Mouse (Mus musculus): ENCODE results near the gene Cd81. TPM values are rescaled to one million over a fixed set of nuclear protein-coding genes. Genes with fewer than 3 reads are reported as not detected.

The Cd81 gene
- polyA plus RNA-seq, 1 experiment from 2014 or later = 276 TPM

DNA sequence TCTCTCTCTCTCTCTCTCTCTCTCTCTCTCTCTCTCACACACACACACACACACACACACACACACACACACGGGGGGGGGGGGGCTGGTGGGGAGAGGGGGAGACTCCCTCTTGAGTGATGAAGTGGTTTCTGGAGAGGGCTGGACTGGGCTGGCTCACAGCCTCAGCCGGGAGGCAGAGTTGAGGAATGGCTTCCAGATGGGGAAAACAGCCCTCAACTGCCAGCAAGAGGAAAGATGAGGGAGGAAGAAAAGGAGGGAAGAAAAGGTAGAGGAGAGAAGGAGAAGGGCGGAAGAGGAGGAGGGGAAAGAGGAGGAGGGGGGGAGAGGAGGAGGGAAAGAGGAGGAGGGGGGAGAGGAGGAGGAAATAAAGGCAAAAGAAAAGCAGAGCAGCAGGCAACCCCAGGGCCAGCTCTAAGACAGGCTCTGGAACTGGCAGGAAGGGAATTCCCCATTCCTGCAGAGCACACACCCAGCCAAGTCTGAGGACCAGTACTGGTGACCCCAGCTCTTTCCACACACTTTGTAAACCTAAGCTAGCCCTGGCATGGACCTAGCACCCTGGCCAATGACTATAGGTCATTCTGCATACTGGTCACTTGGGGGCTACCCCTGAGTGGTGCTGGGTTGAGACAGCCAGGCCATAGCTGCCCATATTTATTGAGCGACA is 43.4 kb upstream of the Cd81 start:
- Histone ChIP-seq H3K4me3 (ENCODE audit: low read depth, low read length) (peak overlapping the region; percentile 60), H3K4me1 (replicated peaks; ENCODE audit: control insufficient read depth, insufficient read depth, low read length) (peaks cover 39% of the 10 kb centered on the region), H3K27ac (ENCODE audit: low read depth, low read length) (peak overlapping the region; percentile 100), H3K9me3 (ENCODE audit: control insufficient read depth, low read length) (no peaks in the 10 kb centered on the region), H3K9ac (ENCODE audit: low read depth, low read length) (peak overlapping the region; percentile 87), H3K4me2 (peak overlapping the region; percentile 90), H3K36me3 (ENCODE audit: control insufficient read depth, insufficient read depth, low read length) (no peaks in the 10 kb centered on the region), H3K27me3 (replicated peaks; ENCODE audit: control insufficient read depth, insufficient read depth, low read length) (no peaks in the 10 kb centered on the region)
- no peak for ATAC-seq (replicated peaks; ENCODE audit: low FRiP score)
- 61% methylated on average over 3 of the region's 4 CpGs for WGBS
- no peak for DNase-seq (ENCODE audit: low spot score)

DNA sequence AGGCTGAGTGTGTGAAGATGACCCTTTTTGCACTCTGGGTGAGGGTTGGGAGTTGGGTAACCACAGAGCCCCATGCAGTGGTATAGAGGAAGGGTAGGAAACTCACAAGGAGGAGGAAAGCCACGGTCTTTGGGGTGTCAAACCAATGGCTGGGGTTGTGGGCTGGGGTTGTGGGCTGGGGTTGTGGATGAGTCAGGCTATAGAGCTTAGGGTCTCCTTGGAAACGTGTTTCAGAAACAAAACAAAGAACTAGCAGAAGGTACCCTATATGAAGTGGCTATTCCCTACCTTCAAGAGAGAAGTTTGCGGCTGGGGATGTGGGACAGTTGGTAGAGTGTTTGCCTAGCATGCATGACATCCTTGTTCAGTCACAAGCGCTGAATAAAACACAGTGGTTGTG is 42.5 kb upstream of the Cd81 start:
- H3K4me1 ChIP-seq (replicated peaks; ENCODE audit: control insufficient read depth, insufficient read depth, low read length) = peaks cover 35% of the 10 kb centered on the region
- WGBS = 74% methylated on average over 4 of the region's 4 CpGs
- no peak overlapping the region for H3K9ac ChIP-seq (ENCODE audit: low read depth, low read length)
- no peak for ATAC-seq (replicated peaks; ENCODE audit: low FRiP score)
- H3K36me3 ChIP-seq (ENCODE audit: control insufficient read depth, insufficient read depth, low read length) = no peaks in the 10 kb centered on the region
- H3K27me3 ChIP-seq (replicated peaks; ENCODE audit: control insufficient read depth, insufficient read depth, low read length) = no peaks in the 10 kb centered on the region
- H3K9me3 ChIP-seq (ENCODE audit: control insufficient read depth, low read length) = no peaks in the 10 kb centered on the region
- H3K27ac ChIP-seq (ENCODE audit: low read depth, low read length) = peak overlapping the region; percentile 100
- no peak overlapping the region for H3K4me2 ChIP-seq
- DNase-seq (ENCODE audit: low spot score) = no peak
- no peak overlapping the region for H3K4me3 ChIP-seq (ENCODE audit: low read depth, low read length)

DNA sequence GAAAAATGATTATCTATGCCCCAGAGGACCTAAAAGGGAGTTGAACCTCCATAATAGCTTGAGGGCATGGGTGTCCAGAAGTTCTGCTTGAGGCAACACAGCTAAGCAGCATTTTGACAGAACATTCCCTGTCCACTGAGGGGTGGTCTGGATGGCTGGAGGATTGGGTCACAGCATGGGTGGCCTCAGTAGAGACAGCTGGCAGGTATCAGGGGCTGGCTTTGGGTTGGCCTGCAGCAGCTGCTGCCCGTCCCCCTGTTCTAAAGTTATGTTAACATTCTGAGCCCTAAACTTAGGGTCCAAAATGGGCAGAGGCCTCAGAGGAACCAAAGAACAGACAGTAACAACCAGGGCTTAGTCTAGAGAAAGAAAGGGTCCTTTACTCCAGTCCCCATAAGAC is 41.3 kb upstream of the Cd81 start:
- no peaks in the 10 kb centered on the region for H3K9me3 ChIP-seq (ENCODE audit: control insufficient read depth, low read length)
- DNase-seq (ENCODE audit: low spot score) = no peak
- H3K4me3 ChIP-seq (ENCODE audit: low read depth, low read length) = no peak overlapping the region
- no peaks in the 10 kb centered on the region for H3K36me3 ChIP-seq (ENCODE audit: control insufficient read depth, insufficient read depth, low read length)
- H3K4me2 ChIP-seq = no peak overlapping the region
- ATAC-seq (replicated peaks; ENCODE audit: low FRiP score) = no peak
- H3K9ac ChIP-seq (ENCODE audit: low read depth, low read length) = no peak overlapping the region
- WGBS = 83% methylated on average over 1 of the region's 1 CpGs
- no peak overlapping the region for H3K27ac ChIP-seq (ENCODE audit: low read depth, low read length)
- no peaks in the 10 kb centered on the region for H3K27me3 ChIP-seq (replicated peaks; ENCODE audit: control insufficient read depth, insufficient read depth, low read length)
- peaks cover 41% of the 10 kb centered on the region for H3K4me1 ChIP-seq (replicated peaks; ENCODE audit: control insufficient read depth, insufficient read depth, low read length)

DNA sequence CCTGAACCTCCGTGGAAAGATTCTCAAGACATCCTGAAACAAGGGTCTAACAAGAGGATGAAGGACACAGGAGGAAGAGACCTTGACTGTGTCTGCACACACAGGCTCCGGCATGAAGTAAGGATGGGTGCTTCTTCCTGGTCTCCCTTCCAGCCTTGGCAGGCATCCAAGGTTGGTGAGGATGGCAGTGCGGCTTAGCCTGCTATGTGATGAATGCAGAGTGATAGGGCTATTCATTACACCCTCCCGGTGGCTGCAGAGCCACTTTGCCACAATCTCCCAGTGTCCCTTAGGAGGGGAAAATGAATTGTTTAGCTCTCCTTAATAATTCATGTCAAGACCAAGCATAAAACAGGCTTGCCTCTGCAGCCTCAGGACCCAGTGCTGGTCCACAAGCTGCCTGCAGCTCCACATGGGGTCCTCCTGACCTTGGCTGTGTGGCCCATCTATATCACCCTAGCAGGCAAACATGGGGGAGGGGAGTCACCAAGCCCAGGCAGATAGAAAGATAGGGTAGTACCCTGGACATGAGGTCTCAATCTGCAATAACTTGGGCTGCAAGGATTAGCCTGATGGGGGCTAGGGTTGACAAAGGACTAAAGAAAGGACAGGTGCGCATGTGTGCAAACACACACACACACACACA is 40.2 kb upstream of the Cd81 start:
- Histone ChIP-seq H3K36me3 (ENCODE audit: control insufficient read depth, insufficient read depth, low read length) (no peaks in the 10 kb centered on the region), H3K4me3 (ENCODE audit: low read depth, low read length) (no peak overlapping the region), H3K4me1 (replicated peaks; ENCODE audit: control insufficient read depth, insufficient read depth, low read length) (peaks cover 44% of the 10 kb centered on the region), H3K9me3 (ENCODE audit: control insufficient read depth, low read length) (no peaks in the 10 kb centered on the region), H3K27ac (ENCODE audit: low read depth, low read length) (no peak overlapping the region), H3K27me3 (replicated peaks; ENCODE audit: control insufficient read depth, insufficient read depth, low read length) (no peaks in the 10 kb centered on the region), H3K4me2 (no peak overlapping the region), H3K9ac (ENCODE audit: low read depth, low read length) (no peak overlapping the region)
- WGBS = 73% methylated on average over 5 of the region's 5 CpGs
- DNase-seq (ENCODE audit: low spot score) (no peak), ATAC-seq (replicated peaks; ENCODE audit: low FRiP score) (no peak)

DNA sequence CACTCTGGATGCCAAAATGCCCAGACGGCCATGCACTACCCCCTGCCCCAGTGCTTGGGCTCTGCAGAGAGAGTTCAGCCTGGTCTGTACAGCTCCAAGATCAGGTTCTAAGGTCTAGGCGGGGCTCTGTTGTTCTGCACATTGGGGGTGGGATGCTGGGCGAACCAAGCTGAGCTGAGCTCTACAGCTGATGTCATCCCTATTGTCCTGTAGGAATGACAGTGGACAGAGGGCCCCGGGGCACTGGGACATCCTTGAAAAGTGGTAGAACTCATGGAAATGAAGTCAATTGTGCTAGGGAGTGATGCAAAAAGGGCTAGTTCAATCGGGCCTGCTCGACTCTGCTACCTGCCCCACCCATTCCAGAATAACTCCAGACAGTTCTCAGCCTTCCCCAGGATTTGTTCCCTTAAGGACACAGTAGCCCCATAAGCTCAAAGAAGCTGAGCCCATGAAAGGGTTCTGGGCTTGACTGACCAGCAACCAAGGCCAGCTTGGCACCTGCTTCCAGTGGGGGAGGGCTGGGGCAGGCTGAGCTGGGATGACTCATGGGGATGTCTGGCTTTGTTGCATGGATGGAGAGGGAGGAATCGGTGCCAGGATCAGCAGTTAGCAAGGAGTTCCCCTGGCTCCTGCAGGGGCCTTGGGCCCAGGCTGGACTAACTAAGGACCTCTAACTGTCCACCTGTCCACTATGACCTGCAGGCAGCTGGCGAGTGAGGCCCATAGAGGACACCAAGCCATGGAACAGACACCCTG is 38.9 kb upstream of the Cd81 start:
- H3K4me1 ChIP-seq (replicated peaks; ENCODE audit: control insufficient read depth, insufficient read depth, low read length) = peaks cover 36% of the 10 kb centered on the region
- no peak for ATAC-seq (replicated peaks; ENCODE audit: low FRiP score)
- DNase-seq (ENCODE audit: low spot score) = no peak
- H3K4me3 ChIP-seq (ENCODE audit: low read depth, low read length) = no peak overlapping the region
- 69% methylated on average over 8 of the region's 8 CpGs for WGBS
- no peak overlapping the region for H3K9ac ChIP-seq (ENCODE audit: low read depth, low read length)
- H3K27me3 ChIP-seq (replicated peaks; ENCODE audit: control insufficient read depth, insufficient read depth, low read length) = no peaks in the 10 kb centered on the region
- H3K9me3 ChIP-seq (ENCODE audit: control insufficient read depth, low read length) = no peaks in the 10 kb centered on the region
- no peak overlapping the region for H3K27ac ChIP-seq (ENCODE audit: low read depth, low read length)
- no peak overlapping the region for H3K4me2 ChIP-seq
- H3K36me3 ChIP-seq (ENCODE audit: control insufficient read depth, insufficient read depth, low read length) = no peaks in the 10 kb centered on the region

DNA sequence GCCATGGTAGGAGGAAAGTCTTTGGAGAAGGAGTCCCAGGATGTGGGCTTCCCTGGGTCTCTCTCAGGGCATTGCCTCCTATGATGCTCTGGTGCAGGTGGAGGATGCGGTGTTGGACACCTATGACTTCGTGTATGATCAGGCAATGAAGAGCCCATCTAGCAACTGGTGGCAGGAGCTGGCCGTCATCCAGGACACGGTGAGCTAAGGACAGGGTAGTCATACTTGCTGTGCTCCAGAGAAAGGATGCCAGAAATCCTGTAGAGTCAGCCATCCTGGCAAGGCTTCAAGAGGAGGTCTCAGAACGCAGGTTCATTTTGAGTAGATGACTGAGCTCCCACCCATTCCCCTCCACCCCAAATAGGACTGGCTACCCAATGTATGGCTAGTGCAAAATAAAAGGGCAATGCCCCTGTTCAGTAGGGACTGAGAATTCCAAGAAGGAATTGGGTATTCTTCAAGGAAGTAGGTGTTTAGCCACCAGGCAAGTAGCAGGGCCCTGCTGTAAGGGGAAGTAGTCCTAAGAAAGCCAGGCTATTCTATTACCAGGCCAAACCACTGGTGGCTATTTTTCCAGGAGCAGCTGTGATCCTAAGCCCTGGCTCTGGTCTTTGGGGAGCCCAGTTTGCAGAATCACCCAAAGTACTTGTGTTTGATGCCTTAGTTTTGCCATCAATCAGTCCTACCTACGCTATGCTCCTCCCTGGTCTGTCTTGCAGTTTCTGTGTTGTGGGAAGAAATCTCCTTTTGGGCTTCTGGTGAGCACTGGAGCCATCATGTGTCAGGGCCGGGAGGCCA is 37.5 kb upstream of the Cd81 start:
- ATAC-seq (replicated peaks; ENCODE audit: low FRiP score) = no peak
- Histone ChIP-seq H3K4me3 (ENCODE audit: low read depth, low read length) (no peak overlapping the region), H3K9me3 (ENCODE audit: control insufficient read depth, low read length) (no peaks in the 10 kb centered on the region), H3K4me2 (no peak overlapping the region), H3K9ac (ENCODE audit: low read depth, low read length) (no peak overlapping the region), H3K27me3 (replicated peaks; ENCODE audit: control insufficient read depth, insufficient read depth, low read length) (no peaks in the 10 kb centered on the region), H3K36me3 (ENCODE audit: control insufficient read depth, insufficient read depth, low read length) (no peaks in the 10 kb centered on the region), H3K4me1 (replicated peaks; ENCODE audit: control insufficient read depth, insufficient read depth, low read length) (peaks cover 23% of the 10 kb centered on the region), H3K27ac (ENCODE audit: low read depth, low read length) (no peak overlapping the region; the same call in 1 of the 2 replicates)
- no peak for DNase-seq (ENCODE audit: low spot score)
- 83% methylated on average over 7 of the region's 7 CpGs for WGBS

DNA sequence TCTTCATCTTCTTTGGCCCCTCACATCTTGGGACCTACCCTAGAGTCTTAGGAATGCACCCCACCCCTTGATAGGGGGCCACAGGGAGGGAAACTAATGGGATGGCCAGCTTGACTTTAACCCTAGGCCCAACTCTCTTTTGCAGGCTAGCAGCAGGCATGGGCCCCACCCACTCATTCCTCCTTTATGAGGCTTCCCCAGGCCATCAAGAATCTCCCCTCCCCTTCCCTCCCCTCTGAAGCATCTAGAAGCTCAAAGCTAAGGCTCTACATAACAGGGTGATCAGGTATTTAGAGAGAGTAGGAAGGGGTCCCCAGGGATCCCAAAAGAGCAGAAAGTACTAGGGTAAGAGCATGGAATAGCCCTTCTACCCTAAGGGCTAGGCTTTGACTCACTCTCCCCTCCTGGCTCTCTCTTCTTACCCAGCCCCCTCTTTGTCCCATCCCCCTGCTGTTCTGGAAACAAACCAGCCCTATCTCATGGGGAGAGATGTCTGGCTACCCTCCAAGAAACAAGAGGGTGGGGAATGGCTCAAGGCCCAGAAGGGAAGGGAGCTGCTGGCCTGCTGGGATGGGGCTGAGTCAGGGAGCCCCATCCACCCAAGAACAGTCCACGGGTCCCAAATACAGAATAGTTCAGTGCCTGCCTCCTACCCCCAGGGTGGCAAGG is 36.6 kb upstream of the Cd81 start:
- no peaks in the 10 kb centered on the region for H3K9me3 ChIP-seq (ENCODE audit: control insufficient read depth, low read length)
- H3K27me3 ChIP-seq (replicated peaks; ENCODE audit: control insufficient read depth, insufficient read depth, low read length) = no peaks in the 10 kb centered on the region
- H3K4me2 ChIP-seq = no peak overlapping the region
- no peaks in the 10 kb centered on the region for H3K36me3 ChIP-seq (ENCODE audit: control insufficient read depth, insufficient read depth, low read length)
- H3K9ac ChIP-seq (ENCODE audit: low read depth, low read length) = no peak overlapping the region
- WGBS = 27% methylated on average over 1 of the region's 1 CpGs
- no peak overlapping the region for H3K27ac ChIP-seq (ENCODE audit: low read depth, low read length)
- H3K4me1 ChIP-seq (replicated peaks; ENCODE audit: control insufficient read depth, insufficient read depth, low read length) = peaks cover 16% of the 10 kb centered on the region
- ATAC-seq (replicated peaks; ENCODE audit: low FRiP score) = no peak
- H3K4me3 ChIP-seq (ENCODE audit: low read depth, low read length) = no peak overlapping the region
- no peak for DNase-seq (ENCODE audit: low spot score)

All from liver, embryonic 11.5 days (tissue).